ENCODE assay signal across 8 mouse cellular contexts in genomic region chr14:48990471-48991143, GRCm38 (mm10).
DNase-seq lines count a peak whose midpoint lies in the region; ATAC-seq and TF ChIP-seq lines count a peak whose summit lies in the region.

No protein-coding gene starts in this region.

- no peaks in the 10 kb centered on the region for H3K4me1 ChIP-seq in liver, postnatal 0 days (ENCODE audit: insufficient read depth)

- H3K4me2 ChIP-seq in liver, postnatal 0 days (ENCODE audit: low read depth, low read length), result peak overlapping the region; percentile 14; the same call in 1 of the 2 replicates

- H3K27ac ChIP-seq in liver, postnatal 0 days (ENCODE audit: low read depth), result no peak overlapping the region

- no peaks in the 10 kb centered on the region for H3K9me3 ChIP-seq in liver, postnatal 0 days (ENCODE audit: low read length)

- peak; percentile 97 for ATAC-seq in frontal cortex, adult (ENCODE audit: low TSS enrichment)
- ATAC-seq in liver, postnatal 0 days, result no peak

- no peaks in the 10 kb centered on the region for H3K36me3 ChIP-seq in liver, postnatal 0 days (replicated peaks; ENCODE audit: insufficient read depth, low read length)

- TF ChIP-seq EP300 in liver, postnatal 0 days (IDR thresholded peaks at IDR 0.05; ENCODE audit: low read depth), result no peak

- 17% methylated on average over 17 of the region's 17 CpGs for WGBS in liver, postnatal 0 days (ENCODE audit: insufficient replicate concordance)

- no peak overlapping the region for H3K4me3 ChIP-seq in liver, postnatal 0 days (ENCODE audit: low read depth, low read length)

- no peaks in the 10 kb centered on the region for H3K27me3 ChIP-seq in liver, postnatal 0 days (ENCODE audit: insufficient read depth, low read length)

- no peak overlapping the region for H3K9ac ChIP-seq in liver, postnatal 0 days (replicated peaks)

- DNase-seq in NIH3T3 (ENCODE audit: low read depth), result peak; percentile 78
- peak; percentile 77 to 81 for DNase-seq in cerebellum, postnatal 14 days
- DNase-seq in heart, postnatal 4 days, result peak; percentile 70
- DNase-seq in layer of hippocampus, adult 11-12 months (ENCODE audit: low spot score), result peak; percentile 80
- DNase-seq in liver, postnatal 0 days, result no peak
- DNase-seq in ovary, postnatal 10 days (ENCODE audit: low spot score), result peak; percentile 6
- DNase-seq in B cell, adult 2 months, result no peak

- peak; percentile 37 for TF ChIP-seq CTCF in liver, postnatal 0 days (IDR thresholded peaks at IDR 0.05; ENCODE audit: low read depth)

Comparison
In these comparisons a context has a peak if more than half of its experiments do, and no peak if none do; other contexts are left out.
1. DNase-seq: peak in NIH3T3 (single experiment), cerebellum, postnatal 14 days (2 of 2), heart, postnatal 4 days (single experiment), layer of hippocampus, adult 11-12 months (single experiment) and ovary, postnatal 10 days (single experiment); none in liver, postnatal 0 days (single experiment) and B cell, adult 2 months (0 of 2).